Comparison of ENCODE assay signal across 8 mouse cellular contexts in the genomic region with DNA sequence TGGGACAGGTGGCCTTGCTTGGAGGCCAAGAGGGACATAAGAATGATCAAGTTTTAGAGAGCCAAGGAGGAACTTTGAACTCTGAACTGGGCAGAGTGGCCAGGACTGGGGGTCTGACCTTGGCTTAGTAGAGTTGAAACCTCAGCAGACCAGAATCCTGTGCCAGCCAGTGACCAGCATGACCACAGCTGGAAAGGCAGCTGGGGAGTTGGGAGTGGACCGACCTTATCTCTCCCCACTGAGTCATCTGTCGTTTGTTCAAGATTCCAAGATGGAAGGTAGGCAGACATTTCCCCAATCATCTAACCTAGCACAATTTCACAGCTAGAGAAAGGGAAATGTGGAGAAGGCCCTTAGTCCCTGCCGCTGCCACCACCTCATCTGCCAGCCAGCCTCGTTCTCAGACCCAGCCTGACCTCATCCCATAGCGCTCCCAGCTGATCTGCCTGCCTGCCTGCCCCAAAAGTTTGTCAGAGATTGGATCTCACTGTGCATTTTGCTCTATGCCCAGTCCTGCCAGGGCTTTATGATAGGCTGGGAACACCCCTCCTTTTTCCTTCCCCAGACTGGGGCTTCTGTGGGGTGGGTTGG. TPM values are rescaled to one million over a fixed set of nuclear protein-coding genes. Genes with fewer than 3 reads are reported as not detected.
A peak's percentile ranks its signal among the peaks of the same experiment; 100 is the strongest.
DNase-seq lines count a peak whose midpoint lies in the region; ATAC-seq lines count a peak whose summit lies in the region.

No protein-coding gene starts in this region.

- WGBS in neural tube, embryonic 11.5 days, result 42% methylated on average over 5 of the region's 5 CpGs
- WGBS in liver, embryonic 12.5 days (ENCODE audit: insufficient replicate concordance), result 34% methylated on average over 5 of the region's 5 CpGs

- H3K27ac ChIP-seq in neural tube, embryonic 11.5 days (ENCODE audit: low read depth, low read length), result peak overlapping the region; percentile 80
- H3K27ac ChIP-seq in liver, embryonic 12.5 days, result no peak overlapping the region

- DNase-seq in adrenal gland, adult (ENCODE audit: inconsistent age in 2 of 2, low spot score in 1 of 2), result peak; percentile 62 to 87
- DNase-seq in adrenal gland, postnatal 4 days (ENCODE audit: low spot score in 2 of 2), result no peak
- DNase-seq in neural tube, embryonic 11.5 days (ENCODE audit: low spot score), result no peak
- DNase-seq in neural tube, embryonic 10.5 days (ENCODE audit: extremely low spot score, low spot score), result no peak
- DNase-seq in left cerebral cortex, adult 8-10 months (ENCODE audit: low spot score in 2 of 2), result no peak
- DNase-seq in gastrocnemius, postnatal 36 days, result no peak

- peaks cover 24% of the 10 kb centered on the region for H3K4me1 ChIP-seq in neural tube, embryonic 11.5 days (ENCODE audit: control insufficient read depth, insufficient read depth, low read length)
- H3K4me1 ChIP-seq in liver, embryonic 12.5 days, result peaks cover 18% of the 10 kb centered on the region

- H3K9ac ChIP-seq in neural tube, embryonic 11.5 days (ENCODE audit: low read length), result no peak overlapping the region; the same call in 1 of the 2 replicates
- H3K9ac ChIP-seq in liver, embryonic 12.5 days, result no peak overlapping the region

- no peak; the same call in 1 of the 2 replicates for ATAC-seq in neural tube, embryonic 11.5 days (ENCODE audit: insufficient read depth, low FRiP score, low TSS enrichment)
- no peak for ATAC-seq in liver, embryonic 12.5 days
- ATAC-seq in granulocyte monocyte progenitor cell, adult 5-6 weeks (replicated peaks; ENCODE audit: poor library complexity, severe bottlenecking), result no peak

- peaks cover 13% of the 10 kb centered on the region for H3K27me3 ChIP-seq in neural tube, embryonic 11.5 days (ENCODE audit: control insufficient read depth, insufficient read depth, low read length)
- H3K27me3 ChIP-seq in liver, embryonic 12.5 days (replicated peaks), result peaks cover 57% of the 10 kb centered on the region

- peak overlapping the region; percentile 19; the same call in 1 of the 2 replicates for H3K4me3 ChIP-seq in neural tube, embryonic 11.5 days (ENCODE audit: low read depth, low read length)
- H3K4me3 ChIP-seq in liver, embryonic 12.5 days, result peak overlapping the region; percentile 12; the same call in 1 of the 2 replicates

- no peaks in the 10 kb centered on the region for H3K9me3 ChIP-seq in neural tube, embryonic 11.5 days (ENCODE audit: control insufficient read depth, low read length)
- no peaks in the 10 kb centered on the region for H3K9me3 ChIP-seq in liver, embryonic 12.5 days (replicated peaks)

- intact Hi-C loops in gastrocnemius, postnatal 36 days (cut with DNase I), result loop anchor here (5.0 kb wide), 1 partner anchor 122 kb away; no protein-coding TSS in a partner anchor

- H3K36me3 ChIP-seq in neural tube, embryonic 11.5 days (ENCODE audit: control insufficient read depth, insufficient read depth, low read length), result no peaks in the 10 kb centered on the region
- no peaks in the 10 kb centered on the region for H3K36me3 ChIP-seq in liver, embryonic 12.5 days

- H3K4me2 ChIP-seq in neural tube, embryonic 11.5 days (ENCODE audit: low read depth), result peak overlapping the region; percentile 36
- peak overlapping the region; percentile 55 for H3K4me2 ChIP-seq in liver, embryonic 12.5 days

RNA-seq across cellular contexts. Expression of a gene that starts 53.1 kb away (rescaled TPM):
- 10 to 100 TPM; 42.4 to 46.6 TPM for total RNA-seq in adrenal gland, postnatal 4 days (2021)
- 64.7 and 68.4 TPM in 2 replicates for polyA plus RNA-seq in neural tube, embryonic 11.5 days (2014; fragmentation: Nextera tagmentation; extraction: Ambion mirVana)
- 48.9 and 49.1 TPM in 2 replicates for polyA plus RNA-seq in liver, embryonic 12.5 days (2016; fragmentation: Nextera tagmentation; extraction: Ambion mirVana)
- 19.4 and 20.1 TPM in 2 replicates for total RNA-seq in granulocyte monocyte progenitor cell, adult 5-6 weeks (2014; fragmentation: Nextera tagmentation)
- 16.0 and 17.6 TPM in 2 replicates for total RNA-seq in granulocyte monocyte progenitor cell, adult 5-6 weeks (2017)
- 100 to 1,000 TPM in 1 of 4 experiments, 10 to 100 TPM in 3; 95.8 to 104 (median 97.6) TPM for total RNA-seq in left cerebral cortex, adult 8-10 months (2022)
- 10 to 100 TPM; 21.0 to 21.6 TPM for total RNA-seq in gastrocnemius, postnatal 36 days (2021)

Comparison
In these comparisons a context has a peak if more than half of its experiments do, and no peak if none do; other contexts are left out.
1. DNase-seq: peak in adrenal gland, adult (2 of 2); none in adrenal gland, postnatal 4 days (0 of 2), neural tube, embryonic 11.5 days (single experiment), neural tube, embryonic 10.5 days (single experiment), left cerebral cortex, adult 8-10 months (0 of 2) and gastrocnemius, postnatal 36 days (0 of 2).